Mouse (Mus musculus) inflammation-experienced regulatory T-cells, adult 6 months (primary cell): ENCODE measurements at regions not wholly inside any gene's neighbourhood (a gene's known extent, or its start where the extent isn't known, plus 50 kb on each side); places are given as distances from the start of the nearest gene placed in this dataset.
"Not testable (repeated sequence)": the region's sequence is repeated elsewhere in the genome, so short reads cannot be mapped to it uniquely, and the experiment has no call there.

Source experiments
- ATAC-seq: one replicate; pipeline ENCODE4 v1.8.0; 2017

DNA sequence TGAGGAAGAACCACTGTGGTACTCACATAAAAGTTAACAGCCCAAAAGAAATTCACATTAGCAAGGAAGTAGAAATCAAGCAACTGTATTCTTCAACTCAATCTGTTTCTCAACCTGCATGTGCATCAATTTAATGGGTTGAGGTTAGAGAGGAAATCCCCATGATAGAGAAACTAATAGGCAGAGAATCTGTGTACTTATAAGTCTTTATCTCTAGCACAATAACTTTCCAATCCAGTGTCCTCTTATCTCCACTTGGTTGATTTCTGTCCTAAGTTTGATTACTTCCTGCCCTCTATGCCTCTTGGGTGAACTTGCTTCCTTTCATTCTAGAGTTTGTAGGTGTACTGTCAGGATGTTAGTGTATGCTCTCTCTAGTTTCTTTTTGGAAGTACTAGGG is 925.6 kb upstream of the Zfp386 start:
- ATAC-seq = peak; percentile 77

DNA sequence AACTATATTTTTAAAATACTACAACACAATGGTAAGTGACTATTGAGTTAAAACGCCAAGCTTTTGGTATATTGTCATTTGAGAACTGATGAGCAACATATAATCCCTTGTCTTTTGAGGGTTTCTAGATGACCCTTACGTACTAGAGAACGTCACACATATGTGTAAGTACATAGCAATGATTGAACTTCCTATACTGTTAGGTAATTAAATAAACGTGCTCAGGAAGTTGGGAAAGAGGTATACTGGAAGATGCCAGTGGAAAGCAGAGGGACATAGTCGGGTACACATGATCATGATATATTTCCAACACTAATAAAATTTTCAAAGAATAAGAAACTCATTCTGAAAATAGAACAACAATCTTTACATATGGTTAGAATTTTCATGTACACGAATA is 914.6 kb upstream of the Zfp386 start:
- not testable (repeated sequence) for ATAC-seq

DNA sequence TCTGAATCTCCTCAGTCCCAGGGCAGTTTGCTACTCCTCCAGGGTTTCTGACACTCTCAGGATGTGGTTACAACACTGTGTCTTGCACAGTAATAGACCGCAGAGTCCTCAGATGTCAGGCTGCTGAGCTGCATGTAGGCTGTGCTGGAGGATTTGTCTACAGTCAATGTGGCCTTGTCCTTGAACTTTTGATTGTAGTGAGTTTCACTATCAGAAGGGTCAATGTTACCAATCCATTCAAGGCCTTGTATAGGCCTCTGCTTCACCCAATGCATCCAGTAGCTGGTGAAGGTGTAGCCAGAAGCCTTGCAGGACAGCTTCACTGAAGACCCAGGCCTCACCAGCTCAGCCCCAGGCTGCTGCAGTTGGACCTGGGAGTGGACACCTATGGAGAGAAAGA is 902.1 kb upstream of the Zfp386 start:
- peak; percentile 48 for ATAC-seq

GRCm38 (mm10) chr12:115146471-115146870 is 901.1 kb upstream of the Zfp386 start:
- not testable (repeated sequence) for ATAC-seq

- peak; percentile 84 for ATAC-seq
Measured at GRCm38 (mm10) chr12:115151967-115152366, 895.6 kb upstream of the Zfp386 start.

DNA sequence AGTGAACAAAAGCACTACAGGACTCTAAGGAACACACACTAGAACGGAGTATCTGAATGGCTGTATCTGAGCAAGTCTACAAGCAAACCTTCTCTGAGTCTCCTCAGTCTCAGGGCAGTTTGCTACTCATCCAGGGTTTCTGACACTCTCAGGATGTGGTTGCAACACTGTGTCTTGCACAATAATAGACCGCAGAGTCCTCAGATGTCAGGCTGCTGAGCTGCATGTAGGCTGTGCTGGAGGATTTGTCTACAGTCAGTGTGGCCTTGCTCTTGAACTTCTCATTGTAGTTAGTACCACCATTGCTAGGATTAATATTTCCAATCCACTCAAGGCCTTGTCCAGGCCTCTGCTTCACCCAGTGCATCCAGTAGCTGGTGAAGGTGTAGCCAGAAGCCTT is 889.3 kb upstream of the Zfp386 start:
- not testable (repeated sequence) for ATAC-seq

- ATAC-seq = not testable (repeated sequence)
Measured at GRCm38 (mm10) chr12:115158717-115159232, 888.7 kb upstream of the Zfp386 start.

DNA sequence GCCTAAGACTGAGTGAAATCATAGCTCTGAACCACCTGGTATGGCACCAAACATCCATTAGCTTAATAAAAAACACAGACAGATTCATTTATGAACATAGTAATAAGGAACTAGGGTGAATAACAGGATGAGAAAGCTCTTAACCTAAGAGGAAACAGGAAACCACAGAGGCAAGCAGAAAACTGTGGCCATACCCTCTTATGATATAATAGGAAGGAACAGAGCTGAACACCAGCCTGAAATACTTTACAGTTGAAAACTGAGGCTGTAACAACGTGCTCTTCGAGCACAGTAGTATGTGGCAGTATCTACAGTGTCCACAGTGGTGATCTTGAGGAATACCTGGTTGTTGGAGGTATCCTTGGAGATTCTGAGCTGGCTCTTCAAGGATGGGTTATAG is 882.0 kb upstream of the Zfp386 start:
- peak; percentile 94 for ATAC-seq

- not testable (repeated sequence) for ATAC-seq
Measured at GRCm38 (mm10) chr12:115166006-115166405, 881.5 kb upstream of the Zfp386 start.

GRCm38 (mm10) chr12:115193482-115194103 is 853.9 kb upstream of the Zfp386 start:
- peak; percentile 82 for ATAC-seq

- no peak for ATAC-seq
Measured at GRCm38 (mm10) chr12:115197322-115198117, 850.0 kb upstream of the Zfp386 start.

GRCm38 (mm10) chr12:115207833-115208448 is 839.6 kb upstream of the Zfp386 start:
- ATAC-seq = not testable (repeated sequence)

- no peak for ATAC-seq
Measured at GRCm38 (mm10) chr12:115222671-115223070, 824.9 kb upstream of the Zfp386 start.

DNA sequence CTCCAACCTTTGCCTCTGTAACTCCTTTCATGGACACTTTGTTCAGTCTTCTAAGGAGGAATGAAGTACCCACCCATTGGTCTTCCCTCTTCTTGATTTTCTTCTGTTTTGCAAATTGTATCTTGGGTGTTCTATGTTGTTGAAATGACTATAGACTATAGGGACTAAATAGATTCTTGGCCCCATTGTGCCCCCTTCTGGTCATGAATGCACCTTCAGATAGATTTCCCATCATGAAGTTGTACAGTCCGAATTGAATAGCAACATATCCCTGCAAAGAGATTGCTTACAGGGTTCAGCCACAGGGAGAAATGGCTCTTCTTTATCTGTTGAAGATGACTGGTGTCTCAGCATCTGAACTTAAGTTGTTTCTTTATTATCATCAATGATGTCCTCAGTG is 817.6 kb upstream of the Zfp386 start:
- no peak for ATAC-seq

GRCm38 (mm10) chr12:115242661-115243060 is 804.9 kb upstream of the Zfp386 start:
- ATAC-seq = not testable (repeated sequence)

DNA sequence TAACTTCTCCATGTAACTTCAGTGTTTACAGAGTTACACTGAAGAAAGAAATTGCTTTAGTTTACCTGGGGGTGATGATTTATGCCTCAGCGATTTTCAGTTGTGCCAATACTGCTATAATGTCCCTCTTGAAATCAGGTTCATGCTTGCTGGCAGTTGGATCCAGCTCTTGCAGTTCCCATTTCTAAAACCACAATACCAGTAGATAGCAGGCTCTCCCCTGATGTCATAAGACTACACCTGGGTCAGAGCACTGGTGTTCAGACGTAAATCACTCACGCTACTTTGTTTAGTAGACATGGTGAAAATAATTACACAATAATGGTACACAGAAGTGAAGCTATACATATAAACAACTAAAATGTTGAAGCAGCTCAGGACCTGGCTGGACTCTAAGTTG is 800.2 kb upstream of the Zfp386 start:
- ATAC-seq = not testable (repeated sequence)

DNA sequence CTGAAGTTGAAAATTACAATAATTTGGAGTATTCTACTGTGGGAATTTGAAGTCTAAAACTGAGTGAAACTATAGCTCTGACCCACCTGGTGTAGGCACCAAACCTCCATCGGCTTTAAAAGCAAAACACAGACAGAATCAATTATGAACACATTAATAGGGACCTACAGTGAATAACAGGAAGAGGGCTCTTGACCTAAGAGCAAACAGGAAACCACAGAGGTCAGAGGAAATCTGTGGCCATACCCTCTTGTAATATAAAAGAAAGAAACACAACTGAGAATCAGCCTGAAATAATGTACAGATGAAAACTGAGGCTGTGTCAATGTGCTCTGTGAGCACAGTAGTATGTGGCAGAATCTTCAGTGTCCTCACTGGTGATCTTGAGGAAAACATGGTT is 789.7 kb upstream of the Zfp386 start:
- peak; percentile 71 for ATAC-seq

GRCm38 (mm10) chr12:115258744-115259143 is 788.8 kb upstream of the Zfp386 start:
- ATAC-seq = no peak

GRCm38 (mm10) chr12:115262431-115262830 is 785.1 kb upstream of the Zfp386 start:
- not testable (repeated sequence) for ATAC-seq

- ATAC-seq = not testable (repeated sequence)
Measured at GRCm38 (mm10) chr12:115276749-115277148, 770.8 kb upstream of the Zfp386 start.

DNA sequence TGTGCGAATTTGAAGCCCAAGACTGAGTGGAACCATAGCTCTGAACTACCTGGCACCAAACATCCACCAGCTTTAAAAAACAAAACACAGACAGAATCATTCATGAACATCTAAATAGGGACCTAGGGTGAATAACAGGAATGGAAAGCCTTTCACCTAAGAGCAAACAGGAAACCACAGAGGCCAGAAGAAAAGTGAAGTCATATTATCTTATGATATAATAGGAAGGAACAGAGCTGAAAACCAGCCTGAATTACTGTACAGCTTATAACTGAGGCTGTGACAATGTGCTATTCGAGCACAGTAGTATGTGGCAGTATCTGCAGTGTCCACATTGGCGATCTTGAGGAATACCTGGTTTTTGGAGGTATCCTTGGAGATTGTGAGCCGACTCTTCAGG is 753.8 kb upstream of the Zfp386 start:
- peak; percentile 69 for ATAC-seq

GRCm38 (mm10) chr12:115298041-115298440 is 749.5 kb upstream of the Zfp386 start:
- not testable (repeated sequence) for ATAC-seq

DNA sequence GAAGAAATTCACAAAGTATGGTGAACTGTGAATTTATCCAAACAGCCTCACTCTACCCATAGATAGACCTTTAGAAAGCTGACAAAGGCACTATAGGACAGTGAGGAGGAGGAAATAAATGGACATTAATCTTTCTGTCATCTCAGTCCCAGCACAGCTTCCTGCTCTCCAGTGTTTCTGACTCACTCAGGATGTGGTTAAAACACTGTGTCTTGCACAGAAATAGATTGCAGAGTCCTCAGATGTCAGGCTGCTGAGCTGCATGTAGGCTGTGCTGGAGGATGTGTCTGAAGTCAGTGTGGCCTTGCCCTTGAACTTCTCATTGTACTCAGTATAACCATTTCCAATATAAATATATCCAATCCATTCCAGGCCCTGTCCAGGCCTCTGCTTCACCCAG is 735.6 kb upstream of the Zfp386 start:
- peak; percentile 99 for ATAC-seq
